Mouse (Mus musculus): Measurements from ENCODE around the gene Rft1. TPM values are rescaled to one million over a fixed set of nuclear protein-coding genes. Genes with fewer than 3 reads are reported as not detected.

The Rft1 gene
- total and polyA plus RNA-seq, 2 experiments from 2014 or later = 9.6 to 18.4 TPM

DNA sequence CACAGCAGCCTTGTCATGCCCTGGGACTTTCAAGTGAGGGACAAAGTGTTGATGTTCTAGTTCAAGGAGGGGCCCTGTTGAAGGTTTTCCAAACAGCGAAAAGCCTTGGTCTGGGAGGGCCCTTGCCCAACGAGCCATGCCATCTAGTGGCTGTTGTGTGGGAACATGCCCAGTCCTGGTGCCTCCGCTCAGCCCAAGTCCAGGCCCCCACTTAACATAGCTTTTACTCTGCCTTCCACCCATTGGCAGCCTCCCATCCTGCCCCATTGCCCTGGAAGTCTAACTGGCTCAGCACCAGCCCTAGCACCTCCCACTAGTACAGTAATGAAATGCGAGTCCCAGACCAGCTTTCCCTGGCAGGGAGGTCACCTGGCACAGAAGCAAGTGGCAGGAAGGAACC is 3.2 kb upstream of the Rft1 start:
- H3K27me3 ChIP-seq (ENCODE audit: insufficient read depth, low read length) = no peaks in the 10 kb centered on the region
- no peak overlapping the region for H3K4me3 ChIP-seq (ENCODE audit: low read depth, low read length)
- no peaks in the 10 kb centered on the region for H3K36me3 ChIP-seq (ENCODE audit: insufficient read depth)
- H3K4me1 ChIP-seq (ENCODE audit: insufficient read depth) = peaks cover 5% of the 10 kb centered on the region; the same call in 1 of the 2 replicates
- ATAC-seq (peak; percentile 76), DNase-seq (peak; percentile 70)
- no peak overlapping the region for H3K4me2 ChIP-seq (ENCODE audit: low read depth)
- peak; percentile 51; the same call in 1 of the 2 replicates for TF ChIP-seq CTCF (IDR thresholded peaks at IDR 0.05; ENCODE audit: low read depth)
- 19% methylated on average over 4 of the region's 4 CpGs for WGBS
- H3K9me3 ChIP-seq (ENCODE audit: low read length) = no peaks in the 10 kb centered on the region
- H3K27ac ChIP-seq (ENCODE audit: low read depth, low read length) = no peak overlapping the region
- H3K9ac ChIP-seq = no peak overlapping the region

DNA sequence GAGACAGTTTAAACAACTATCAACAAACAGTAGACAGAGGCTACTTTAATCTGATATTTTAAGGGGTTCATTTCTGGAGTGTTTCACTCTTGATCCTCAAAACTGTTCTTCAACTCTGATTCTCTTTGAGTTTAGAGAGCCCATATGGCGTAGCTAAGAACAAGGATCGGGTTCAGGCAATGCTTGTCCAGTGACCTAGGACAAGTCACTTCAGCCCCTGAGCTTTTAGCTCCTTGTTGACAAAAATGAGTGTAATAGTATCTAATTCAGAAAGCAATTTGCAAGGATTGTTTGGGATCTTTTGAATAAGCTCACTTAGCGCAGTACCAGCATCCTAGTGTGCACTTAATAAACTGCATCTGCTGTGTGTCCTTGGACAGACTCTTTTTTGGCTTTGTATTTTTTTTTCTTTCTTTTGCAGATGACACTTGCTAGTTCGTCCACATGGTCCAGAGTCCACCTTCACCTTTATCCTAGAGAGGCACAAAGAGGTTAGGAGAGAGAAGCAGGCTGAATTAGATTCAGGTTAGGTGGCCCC is 600 bp downstream of the Rft1 start:
- peak overlapping the region; percentile 65 for H3K4me2 ChIP-seq (ENCODE audit: low read depth)
- no peak for TF ChIP-seq CTCF (IDR thresholded peaks at IDR 0.05; ENCODE audit: low read depth)
- H3K4me1 ChIP-seq (ENCODE audit: insufficient read depth) = peaks cover 5% of the 10 kb centered on the region; the same call in 1 of the 2 replicates
- H3K36me3 ChIP-seq (ENCODE audit: insufficient read depth) = no peaks in the 10 kb centered on the region; the same call in 1 of the 2 replicates
- H3K27ac ChIP-seq (ENCODE audit: low read depth, low read length) = peak overlapping the region; percentile 87
- H3K9me3 ChIP-seq (ENCODE audit: low read length) = no peaks in the 10 kb centered on the region
- peak overlapping the region; percentile 94 for H3K9ac ChIP-seq
- no peaks in the 10 kb centered on the region for H3K27me3 ChIP-seq (ENCODE audit: insufficient read depth, low read length)
- 39% methylated on average over 4 of the region's 4 CpGs for WGBS
- peak overlapping the region; percentile 82 for H3K4me3 ChIP-seq (ENCODE audit: low read depth, low read length)
- ATAC-seq = no peak
- no peak for DNase-seq

DNA sequence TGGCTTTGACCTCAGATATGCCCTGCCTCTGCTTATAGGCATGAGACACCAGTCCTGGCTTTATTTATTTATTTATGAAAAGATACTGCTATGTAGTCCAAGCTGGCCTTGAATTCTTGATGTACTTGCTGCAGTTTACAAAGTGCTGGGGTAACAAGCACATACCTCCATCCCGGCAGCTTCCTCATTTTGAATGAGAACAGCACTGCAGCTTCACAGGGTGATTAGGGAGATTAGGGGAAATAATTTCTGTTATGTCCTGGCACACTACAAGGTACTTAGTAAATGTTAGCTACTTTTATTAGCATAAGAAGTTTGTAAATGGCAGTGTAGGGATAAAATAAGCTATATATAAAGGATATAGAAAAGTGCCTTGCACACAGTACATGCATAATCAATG is 1.4 kb downstream of the Rft1 start:
- 79% methylated on average over 1 of the region's 1 CpGs for WGBS
- DNase-seq = no peak
- no peaks in the 10 kb centered on the region for H3K9me3 ChIP-seq (ENCODE audit: low read length)
- H3K36me3 ChIP-seq (ENCODE audit: insufficient read depth) = peaks cover 5% of the 10 kb centered on the region; the same call in 1 of the 2 replicates
- no peak for TF ChIP-seq CTCF (IDR thresholded peaks at IDR 0.05; ENCODE audit: low read depth)
- H3K27me3 ChIP-seq (ENCODE audit: insufficient read depth, low read length) = no peaks in the 10 kb centered on the region
- H3K4me3 ChIP-seq (ENCODE audit: low read depth, low read length) = no peak overlapping the region
- no peak overlapping the region for H3K27ac ChIP-seq (ENCODE audit: low read depth, low read length)
- H3K4me2 ChIP-seq (ENCODE audit: low read depth) = no peak overlapping the region
- H3K9ac ChIP-seq = no peak overlapping the region
- no peak for ATAC-seq
- peaks cover 5% of the 10 kb centered on the region; the same call in 1 of the 2 replicates for H3K4me1 ChIP-seq (ENCODE audit: insufficient read depth)

DNA sequence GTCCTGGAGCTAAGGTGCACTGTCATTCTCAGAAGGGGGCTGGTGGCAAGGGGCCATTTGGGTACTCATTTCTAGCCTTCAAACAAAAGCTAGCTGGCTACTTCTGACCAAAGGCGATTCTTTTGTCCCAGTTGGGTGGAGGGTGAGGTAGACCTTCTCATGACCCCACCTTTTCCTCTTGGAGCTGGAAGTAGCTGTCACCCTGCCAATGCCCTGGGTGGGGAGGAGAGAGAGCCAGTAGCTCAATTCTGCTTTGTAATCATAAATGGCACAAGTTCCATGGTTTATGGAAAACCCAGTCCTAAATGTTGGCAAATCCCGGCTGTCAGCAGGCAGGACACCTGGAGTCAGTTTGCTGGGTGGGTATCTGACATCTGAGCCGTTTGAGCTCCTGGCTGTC is 11.9 kb downstream of the Rft1 start:
- DNase-seq (no peak), ATAC-seq (no peak)
- no peak for TF ChIP-seq CTCF (IDR thresholded peaks at IDR 0.05; ENCODE audit: low read depth)
- WGBS = 79% methylated on average over 3 of the region's 3 CpGs
- Histone ChIP-seq H3K4me1 (ENCODE audit: insufficient read depth) (no peaks in the 10 kb centered on the region), H3K27ac (ENCODE audit: low read depth, low read length) (no peak overlapping the region), H3K4me3 (ENCODE audit: low read depth, low read length) (no peak overlapping the region), H3K27me3 (ENCODE audit: insufficient read depth, low read length) (no peaks in the 10 kb centered on the region), H3K9ac (no peak overlapping the region), H3K36me3 (ENCODE audit: insufficient read depth) (peaks cover 53% of the 10 kb centered on the region), H3K9me3 (ENCODE audit: low read length) (no peaks in the 10 kb centered on the region), H3K4me2 (ENCODE audit: low read depth) (no peak overlapping the region)

DNA sequence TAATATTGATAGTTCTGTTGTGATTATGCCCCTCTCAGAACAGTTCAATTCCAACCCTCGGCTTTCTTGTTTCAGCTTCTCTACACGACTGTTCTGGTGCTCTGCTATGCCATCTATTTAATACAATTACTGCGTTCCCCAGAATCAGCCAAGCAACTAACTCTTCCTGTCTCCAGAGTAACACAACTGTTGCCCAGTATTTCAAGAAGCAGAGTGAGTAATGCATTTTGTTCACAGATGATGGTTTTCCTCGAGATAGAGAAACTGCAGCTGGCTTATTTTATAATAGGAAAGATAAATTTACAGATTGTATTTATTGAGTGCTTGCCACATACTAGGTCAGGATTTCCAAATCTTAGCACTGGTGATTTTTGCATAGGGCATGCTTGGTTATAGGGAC is 12.4 kb downstream of the Rft1 start:
- H3K4me3 ChIP-seq (ENCODE audit: low read depth, low read length) = no peak overlapping the region
- H3K9me3 ChIP-seq (ENCODE audit: low read length) = no peaks in the 10 kb centered on the region
- no peaks in the 10 kb centered on the region for H3K27me3 ChIP-seq (ENCODE audit: insufficient read depth, low read length)
- peaks cover 48% of the 10 kb centered on the region for H3K36me3 ChIP-seq (ENCODE audit: insufficient read depth)
- no peak overlapping the region for H3K27ac ChIP-seq (ENCODE audit: low read depth, low read length)
- no peaks in the 10 kb centered on the region for H3K4me1 ChIP-seq (ENCODE audit: insufficient read depth)
- no peak overlapping the region for H3K9ac ChIP-seq
- ATAC-seq (no peak), DNase-seq (no peak)
- no peak for TF ChIP-seq CTCF (IDR thresholded peaks at IDR 0.05; ENCODE audit: low read depth)
- 85% methylated on average over 4 of the region's 4 CpGs for WGBS
- no peak overlapping the region for H3K4me2 ChIP-seq (ENCODE audit: low read depth)

DNA sequence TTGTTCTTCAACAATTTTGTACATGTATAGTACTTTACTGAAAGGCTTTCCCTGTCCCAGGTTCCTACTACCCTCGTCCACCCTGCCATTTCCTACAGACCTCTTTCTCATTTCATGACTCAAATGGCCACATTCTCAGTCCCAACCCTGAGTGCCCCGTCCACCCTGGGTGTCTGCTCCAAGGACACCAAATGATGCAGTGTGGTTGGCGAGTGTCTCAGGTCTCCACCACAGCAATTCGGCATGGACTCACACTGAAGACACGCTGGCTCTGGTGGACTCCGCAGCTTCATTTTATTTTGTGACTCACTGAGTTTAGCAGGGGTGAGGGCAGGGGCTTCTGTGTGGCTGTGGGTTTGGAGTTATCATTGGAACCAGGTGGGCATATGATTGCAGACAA is 16.0 kb downstream of the Rft1 start:
- WGBS = 96% methylated on average over 6 of the region's 6 CpGs
- Histone ChIP-seq H3K27me3 (ENCODE audit: insufficient read depth, low read length) (no peaks in the 10 kb centered on the region), H3K4me2 (ENCODE audit: low read depth) (no peak overlapping the region), H3K4me3 (ENCODE audit: low read depth, low read length) (no peak overlapping the region), H3K9me3 (ENCODE audit: low read length) (no peaks in the 10 kb centered on the region), H3K4me1 (ENCODE audit: insufficient read depth) (no peaks in the 10 kb centered on the region), H3K36me3 (ENCODE audit: insufficient read depth) (peaks cover 42% of the 10 kb centered on the region), H3K9ac (no peak overlapping the region), H3K27ac (ENCODE audit: low read depth, low read length) (no peak overlapping the region)
- no peak for DNase-seq
- no peak for ATAC-seq
- no peak for TF ChIP-seq CTCF (IDR thresholded peaks at IDR 0.05; ENCODE audit: low read depth)

DNA sequence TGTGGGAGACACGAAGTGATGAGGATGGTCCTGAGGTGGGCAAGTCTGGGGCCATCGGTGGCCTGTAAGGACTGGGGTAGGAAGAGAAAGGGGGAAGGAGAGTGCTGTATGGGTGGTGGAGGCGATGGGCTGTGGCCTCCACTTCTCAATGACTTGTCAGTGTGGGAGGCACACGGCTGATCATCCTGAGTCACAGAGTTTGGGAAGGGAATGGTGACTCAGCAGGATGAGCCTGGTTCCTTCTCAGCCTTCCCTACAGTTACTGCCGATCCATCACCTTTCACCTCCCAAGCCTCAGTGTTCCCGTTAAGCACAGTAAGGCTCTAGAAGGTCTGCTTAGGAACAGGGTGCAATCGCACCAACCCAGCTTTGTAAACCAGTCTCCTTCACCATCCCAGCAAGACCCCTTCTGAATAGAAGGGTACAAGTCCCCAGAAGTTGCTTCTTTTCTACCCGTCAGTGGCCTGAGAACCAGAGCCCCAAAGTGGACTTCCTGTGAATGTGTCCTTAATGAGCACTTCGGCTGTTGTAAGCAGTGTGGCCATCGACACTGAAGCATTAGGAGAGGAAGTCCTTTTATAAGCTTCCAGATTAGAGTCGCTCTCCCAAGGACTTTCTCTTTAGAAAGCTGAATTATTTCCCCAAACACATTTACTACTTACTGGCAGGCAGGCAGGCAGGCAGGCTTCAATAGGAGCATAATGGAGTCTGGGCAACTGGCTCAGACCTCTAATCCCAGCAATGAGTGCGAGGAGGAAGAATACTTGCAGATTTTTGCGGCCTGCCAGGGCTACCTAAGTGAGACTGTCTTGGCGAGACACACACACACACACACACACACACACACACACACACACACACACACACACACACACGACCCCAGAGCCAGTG is 17.2 kb downstream of the Rft1 start:
- DNase-seq (no peak), ATAC-seq (peak; percentile 77)
- Histone ChIP-seq H3K4me1 (ENCODE audit: insufficient read depth) (no peaks in the 10 kb centered on the region), H3K27me3 (ENCODE audit: insufficient read depth, low read length) (no peaks in the 10 kb centered on the region), H3K27ac (ENCODE audit: low read depth, low read length) (no peak overlapping the region), H3K4me2 (ENCODE audit: low read depth) (no peak overlapping the region), H3K4me3 (ENCODE audit: low read depth, low read length) (no peak overlapping the region), H3K9me3 (ENCODE audit: low read length) (no peaks in the 10 kb centered on the region), H3K36me3 (ENCODE audit: insufficient read depth) (peaks cover 35% of the 10 kb centered on the region), H3K9ac (no peak overlapping the region)
- TF ChIP-seq CTCF (IDR thresholded peaks at IDR 0.05; ENCODE audit: low read depth) = no peak
- WGBS = 62% methylated on average over 15 of the region's 15 CpGs
